Mouse (Mus musculus) brain, embryonic 14.5 days (tissue): Measurements from ENCODE around the gene Ccdc34. TPM values are rescaled to one million over a fixed set of nuclear protein-coding genes. Genes with fewer than 3 reads are reported as not detected.

Source experiments
- DNase-seq: peaks from one replicate; pipeline ENCODE4 v3.0.0-alpha.2; 2011; ENCODE audit warnings: low read depth
- CTCF ChIP-seq: fragments of 200-500 bp; IDR thresholded peaks from 2 replicates; pipeline ENCODE4 v1.5.1; 2012; ENCODE audit warnings: inconsistent platforms, mild to moderate bottlenecking, moderate library complexity, borderline replicate concordance; ENCODE audit not compliant: insufficient read depth, insufficient read length; ENCODE audit errors: extremely low read depth
- POLR2A ChIP-seq: fragments of 200-500 bp; IDR thresholded peaks from 2 replicates; pipeline ENCODE4 v1.6.1; 2012; ENCODE audit warnings: mild to moderate bottlenecking, inconsistent platforms, borderline replicate concordance; ENCODE audit not compliant: poor library complexity, insufficient read depth, insufficient read length, severe bottlenecking; ENCODE audit errors: extremely low read depth
- polyA plus RNA-seq: library from polyadenylated mRNA; depleted of rRNA; stranded (reverse); fragments of >200 nt; gene quantifications from 2 replicates; pipeline ENCODE4 v1.2.3, GENCODE M21; 2012

Ccdc34 gene
- polyA plus RNA-seq, 1 experiment = 28.7 TPM

DNA sequence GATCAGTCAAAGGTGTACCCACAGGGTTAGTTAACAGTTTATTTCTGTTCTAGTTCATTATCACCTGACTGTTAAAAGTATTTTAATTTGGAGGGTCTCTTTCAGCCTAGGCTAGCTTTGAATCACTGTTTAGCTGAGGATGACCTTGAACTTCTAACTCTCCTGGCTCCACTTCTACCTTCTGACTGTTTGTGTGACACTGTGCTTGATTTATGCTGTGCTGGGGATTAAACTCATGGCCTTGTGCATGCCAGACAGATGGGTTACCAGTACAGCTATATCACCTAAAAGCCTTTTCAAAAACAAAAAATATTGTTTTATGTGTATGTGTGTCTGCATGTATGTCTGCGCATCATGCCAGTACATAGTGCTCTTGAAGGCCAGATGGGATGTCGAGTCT, 172.8 kb downstream of the Ccdc34 start:
- DNase-seq = no peak
- TF ChIP-seq POLR2A (no peak), CTCF (no peak)

DNA sequence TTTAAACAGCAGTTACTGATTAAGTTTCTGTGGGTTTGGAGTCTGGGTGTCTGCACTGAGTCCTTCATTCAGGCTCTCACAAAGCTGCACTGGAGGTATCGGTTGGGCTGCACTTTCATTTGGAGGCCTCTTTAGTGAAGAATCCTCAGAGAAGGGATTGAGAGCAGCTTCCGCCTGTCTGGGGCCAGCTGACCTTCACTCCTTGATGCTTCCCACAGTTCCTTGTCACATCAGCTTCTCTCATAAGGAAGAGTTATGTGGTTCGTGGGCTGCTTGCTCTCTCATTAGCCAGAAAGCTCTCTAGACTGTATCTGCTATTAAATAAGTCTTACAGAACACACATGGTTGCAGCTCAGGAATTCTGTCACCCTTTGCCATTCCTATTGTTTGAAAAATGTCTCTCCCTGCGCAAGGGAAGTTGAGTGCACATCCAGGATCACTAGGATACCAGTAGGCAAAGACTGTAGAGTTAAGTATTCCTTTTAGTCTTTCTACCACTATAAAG, 173.6 kb downstream of the Ccdc34 start:
- TF ChIP-seq POLR2A (no peak), CTCF (no peak)

GRCm38 (mm10) chr2:110191965-110192701, 174.5 kb downstream of the Ccdc34 start:
- peak; percentile 75 for DNase-seq
- TF ChIP-seq CTCF = no peak

More for the DNA sequence above, 173.6 kb downstream of the Ccdc34 start:
- no peak for DNase-seq

DNA sequence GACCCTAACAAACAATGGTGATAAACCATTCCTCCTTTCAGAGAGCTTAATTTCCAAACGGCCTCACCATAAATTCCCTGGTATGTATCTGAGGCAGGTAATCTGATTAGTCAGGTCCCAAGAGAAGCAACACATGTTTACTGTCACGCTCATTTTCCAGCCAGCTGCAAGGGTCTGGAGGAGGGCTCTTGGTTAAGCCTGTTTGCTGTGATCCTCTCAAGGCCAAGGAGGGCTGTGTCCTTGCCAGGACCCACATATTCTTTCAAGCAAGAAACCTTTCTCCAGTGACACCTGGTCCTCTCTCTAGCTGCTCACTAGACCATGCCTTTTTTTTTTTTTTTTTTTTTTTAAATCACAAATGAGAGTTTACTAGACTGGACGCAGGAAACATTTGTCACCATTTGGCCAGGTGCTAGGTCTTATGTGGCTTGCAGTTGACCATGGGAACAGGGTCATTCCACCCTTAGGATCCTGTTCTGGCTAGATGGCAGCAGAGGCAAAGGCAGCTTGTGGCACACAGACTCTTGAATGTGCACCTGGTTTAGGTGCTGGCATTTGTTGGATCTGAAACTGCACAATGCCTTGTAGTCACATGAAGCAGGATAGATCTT, 175.2 kb downstream of the Ccdc34 start:
- DNase-seq = peak; percentile 41
- TF ChIP-seq POLR2A (no peak), CTCF (no peak)

DNA sequence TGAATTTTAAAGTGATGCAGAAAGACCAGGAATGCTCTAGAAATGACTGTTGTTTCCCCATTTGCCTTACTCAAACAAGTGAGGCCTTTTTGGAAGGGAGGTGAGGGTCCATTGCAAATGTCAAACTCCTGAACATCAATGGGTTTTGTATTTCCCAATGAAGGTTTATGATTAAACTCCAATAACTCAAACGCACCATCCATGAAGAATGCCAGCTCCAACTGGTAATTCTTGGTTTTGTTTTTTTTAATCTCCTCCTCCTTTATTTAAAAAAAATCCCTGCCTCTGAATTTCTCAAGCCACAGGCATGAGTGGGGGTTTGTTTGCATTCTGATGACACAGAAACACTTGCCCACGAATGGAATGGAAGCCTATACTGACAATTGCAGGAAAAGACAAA, 178.9 kb downstream of the Ccdc34 start:
- DNase-seq = no peak
- no peak for TF ChIP-seq CTCF
- TF ChIP-seq POLR2A = no peak

DNA sequence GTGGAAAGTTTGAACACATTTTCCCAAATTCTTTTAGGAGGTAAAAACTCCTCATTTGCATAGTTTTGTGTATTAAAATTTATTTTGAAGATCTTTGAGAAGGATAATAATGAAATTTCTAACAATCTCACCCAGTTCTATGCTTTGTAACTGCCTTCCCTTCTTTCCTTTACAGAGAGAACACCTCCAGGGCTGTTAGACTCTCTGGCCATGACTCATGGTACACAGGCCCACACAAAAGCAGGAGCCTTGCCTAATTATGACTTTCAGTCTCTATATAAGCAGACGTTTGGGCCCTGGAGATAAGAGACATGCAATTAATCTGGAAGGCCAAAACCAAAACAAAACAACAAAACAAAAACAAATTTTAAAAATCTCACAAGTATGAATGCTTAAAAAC, 182.0 kb downstream of the Ccdc34 start:
- TF ChIP-seq CTCF (no peak), POLR2A (no peak)
- DNase-seq = no peak

- TF ChIP-seq POLR2A (no peak), CTCF (no peak)
- DNase-seq = no peak
Measured at GRCm38 (mm10) chr2:110201770-110202169, 184.2 kb downstream of the Ccdc34 start.

- TF ChIP-seq POLR2A = no peak
- TF ChIP-seq CTCF = no peak
- no peak for DNase-seq
Measured at GRCm38 (mm10) chr2:110202716-110203497, 185.3 kb downstream of the Ccdc34 start.

- no peak for DNase-seq
- no peak for TF ChIP-seq POLR2A
- no peak for TF ChIP-seq CTCF
Measured at GRCm38 (mm10) chr2:110204169-110204568, 186.6 kb downstream of the Ccdc34 start.

DNA sequence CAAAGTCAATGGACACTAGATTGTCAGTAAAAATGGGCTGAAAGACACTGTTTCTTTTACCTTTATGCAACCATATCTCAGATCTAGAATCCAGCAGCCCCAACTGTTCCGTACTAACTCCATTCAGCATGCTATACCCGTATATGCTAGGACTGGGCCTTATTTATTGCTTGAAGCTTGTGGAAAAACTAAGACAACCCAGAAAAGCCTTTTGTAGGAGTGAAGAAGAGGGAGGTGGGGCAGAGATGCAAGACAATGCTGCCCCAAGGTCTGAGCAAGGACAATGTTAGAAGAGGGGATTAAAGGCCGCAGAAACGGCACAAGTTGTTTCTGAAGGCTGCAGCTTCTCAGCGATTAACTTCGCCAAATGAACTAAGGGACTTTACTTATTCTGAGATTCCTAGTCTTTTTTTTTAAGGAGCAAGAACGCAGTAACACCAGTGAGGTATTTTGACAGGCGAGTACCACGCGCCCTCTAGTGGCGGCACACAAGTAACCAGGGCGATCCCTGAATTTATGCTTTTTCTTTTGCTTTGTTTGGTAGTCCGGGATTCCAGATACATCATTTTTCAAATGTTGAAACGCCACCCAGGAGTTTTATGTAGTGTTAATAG, 187.2 kb downstream of the Ccdc34 start:
- TF ChIP-seq CTCF (peak; percentile 86), POLR2A (no peak)
- DNase-seq = peak; percentile 88
